Mouse (Mus musculus): ENCODE results near the gene Ncl.

DNA sequence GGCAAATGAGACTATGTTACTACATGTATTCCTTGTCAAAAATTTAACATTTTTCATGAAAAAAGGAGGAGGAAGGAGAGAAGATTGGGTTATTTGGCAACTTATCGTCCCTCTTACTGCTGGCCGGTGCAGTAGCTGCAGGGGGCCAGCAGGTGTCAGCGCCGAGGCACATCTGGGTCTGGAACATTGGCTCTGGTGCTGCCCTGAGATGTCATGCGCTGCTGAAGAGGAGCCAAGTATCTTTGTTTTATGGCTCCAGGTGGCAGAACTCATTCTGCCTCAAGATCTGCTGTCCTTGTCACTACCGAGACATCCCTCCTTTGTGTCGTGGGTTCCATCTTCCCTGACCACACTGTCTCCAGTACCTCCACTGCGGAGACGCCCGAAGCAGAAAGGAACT, 12.8 kb upstream of the Ncl start:
- peak; percentile 93 for TF ChIP-seq CTCF (IDR thresholded peaks at IDR 0.05; ENCODE audit: low read depth)
- no peak for TF ChIP-seq EP300 (IDR thresholded peaks at IDR 0.05; ENCODE audit: low read depth)

All from liver, postnatal 0 days (tissue).